Mouse (Mus musculus) Patski (cell line): Measurements from ENCODE around the gene Ccdc157. TPM values are rescaled to one million over a fixed set of nuclear protein-coding genes. Genes with fewer than 3 reads are reported as not detected.
"Not testable (repeated sequence)": the region's sequence is repeated elsewhere in the genome, so short reads cannot be mapped to it uniquely, and the experiment has no call there.

ENCODE experiments used
- ATAC-seq: fragments of 100-300 bp; one replicate; pipeline ENCODE4 v1.8.0; 2021
- CTCF ChIA-PET: fragments of 350-600 bp; sonication (Branson Sonifier 250); formaldehyde crosslinking; loops from one replicate; lab custom pipeline; 2022; ENCODE audit warnings: inconsistent platforms; lab: Charles Lee
- POLR2A ChIA-PET: fragments of 350-600 bp; sonication (Branson Sonifier 250); formaldehyde crosslinking; loops from one replicate; lab custom pipeline; 2022; ENCODE audit warnings: antibody characterized with exemption, inconsistent platforms; lab: Charles Lee
- DNase-seq: peaks from one replicate; pipeline ENCODE4 v3.0.0-alpha.2; 2011; ENCODE audit warnings: low read depth, low spot score
- H3K27me3 ChIP-seq: fragments of 371-371 bp; one replicate; pipeline ENCODE4 v1.5.1; 2021
- CTCF ChIP-seq: fragments of 100-300 bp; IDR thresholded peaks from one replicate; pipeline ENCODE4 v1.5.1; 2021
- in situ Hi-C: fragments of 300-500 bp; cut with MboI; formaldehyde crosslinking; loops from 3 replicates; pipeline ENCODE4 v1.11.1; 2018; ENCODE audit warnings: low pct_unique_long_range_greater_than_20kb, mixed read lengths
- polyA plus RNA-seq: library from polyadenylated mRNA; unstranded; gene quantifications from one replicate; pipeline ENCODE4 v1.2.3, GENCODE M21; 2021

Ccdc157 gene
- polyA plus RNA-seq, 1 experiment from 2014 or later: 17.3 TPM

GRCm38 (mm10) chr11:4134986-4135935 lies 24.8 kb downstream of the Ccdc157 start, which contains the start of gene Rnf215:
Gene Rnf215 (plus strand): TSS chr11:4135202.
- POLR2A ChIA-PET: interaction anchor here (1.2 kb wide), 1 partner anchor 84 kb away, joined by 4 read pairs; no protein-coding TSS in a partner anchor
- ATAC-seq: peak; percentile 83
- peaks cover 4% of the 10 kb centered on the region for H3K27me3 ChIP-seq
- in situ Hi-C loops: loop anchor here (5.0 to 10.0 kb wide), 2 partner anchors 82 to 300 kb away; partner anchors contain the start of gene Castor1
- no peak for DNase-seq
- CTCF ChIA-PET: interaction anchor here (0.9 to 2.4 kb wide), 13 partner anchors 8 to 316 kb away, joined by 3 to 22 read pairs (median 6); partner anchors contain the start of gene Sec14l2
- no peak for TF ChIP-seq CTCF

- ATAC-seq (no peak), DNase-seq (no peak)
- in situ Hi-C loops: loop anchor here (10.0 kb wide), 1 partner anchor 300 kb away; no protein-coding TSS in a partner anchor
- ChIA-PET POLR2A (interaction anchor here (0.9 to 1.2 kb wide), 2 partner anchors 17 to 85 kb away, joined by 3 to 4 read pairs; no protein-coding TSS in a partner anchor), CTCF (interaction anchor here (0.7 to 2.4 kb wide), 14 partner anchors 9 to 316 kb away, joined by 3 to 22 read pairs (median 6); partner anchors contain the start of gene Sec14l2)
- peaks cover 4% of the 10 kb centered on the region for H3K27me3 ChIP-seq
- no peak for TF ChIP-seq CTCF
Observed at GRCm38 (mm10) chr11:4134400-4134799, 25.7 kb downstream of the Ccdc157 start.

DNA sequence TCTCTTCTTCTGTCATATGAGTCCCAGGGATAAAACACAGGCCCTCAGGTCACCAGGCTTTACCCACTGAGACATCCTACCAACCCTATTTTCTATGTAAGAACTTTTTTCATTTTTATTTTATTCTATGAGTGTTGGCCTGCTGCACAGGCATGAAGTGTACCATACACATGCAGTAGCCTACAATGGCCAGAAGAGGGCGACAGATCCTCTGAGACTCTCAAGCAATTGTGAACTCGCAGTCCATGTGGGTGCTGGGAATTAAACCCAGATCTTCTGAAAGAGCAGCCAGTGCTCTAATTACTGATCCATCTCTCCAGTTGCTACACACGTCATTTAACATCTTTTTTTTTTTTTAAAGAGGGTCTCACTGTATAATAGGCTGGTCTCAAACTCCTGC lies 26.6 kb downstream of the Ccdc157 start:
- POLR2A ChIA-PET: no interaction called here
- CTCF ChIA-PET: interaction anchor here (1.2 to 2.4 kb wide), 6 partner anchors 8 to 86 kb away, joined by 3 to 22 read pairs (median 10); partner anchors contain the start of gene Sec14l2
- peak; percentile 73 for TF ChIP-seq CTCF
- in situ Hi-C loops: loop anchor here (10.0 kb wide), 1 partner anchor 301 kb away; no protein-coding TSS in a partner anchor
- no peak for ATAC-seq
- H3K27me3 ChIP-seq: peaks cover 4% of the 10 kb centered on the region
- DNase-seq: no peak

DNA sequence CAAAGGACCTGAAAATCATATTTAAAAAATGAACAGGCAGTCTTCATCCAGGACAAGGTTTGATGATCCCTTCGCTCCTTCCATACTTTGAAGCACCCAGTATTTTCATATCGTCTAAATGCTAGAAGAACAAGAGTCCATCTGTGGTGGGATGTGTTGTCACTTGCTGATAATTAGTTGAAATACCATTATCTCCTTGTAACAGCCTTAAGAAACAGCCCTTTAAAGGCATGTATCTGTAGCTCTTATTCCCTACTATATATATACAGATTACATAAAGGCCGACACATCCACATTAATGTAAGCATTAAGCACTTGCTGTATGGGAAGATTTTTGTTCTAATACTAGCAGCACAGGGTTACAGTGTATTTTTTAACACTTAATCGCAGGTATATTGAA lies 31.6 kb downstream of the Ccdc157 start:
- CTCF ChIA-PET, H3K27me3 ChIP-seq, DNase-seq, in situ Hi-C loops, POLR2A ChIA-PET, ATAC-seq: not testable (repeated sequence)

- peaks cover 4% of the 10 kb centered on the region for H3K27me3 ChIP-seq
- POLR2A ChIA-PET: no interaction called here
Observed at GRCm38 (mm10) chr11:4127059-4127458, 33.0 kb downstream of the Ccdc157 start.

GRCm38 (mm10) chr11:4123922-4124321 lies 36.2 kb downstream of the Ccdc157 start:
- H3K27me3 ChIP-seq: no peaks in the 10 kb centered on the region
- ATAC-seq (no peak), DNase-seq (no peak)
- no peak for TF ChIP-seq CTCF
- in situ Hi-C loops: no loop called here
- POLR2A ChIA-PET: no interaction called here
- CTCF ChIA-PET: interaction anchor here (1.3 kb wide), 1 partner anchor 10 kb away, joined by 3 read pairs; no protein-coding TSS in a partner anchor

More at GRCm38 (mm10) chr11:4127059-4127458, 33.0 kb downstream of the Ccdc157 start:
- ATAC-seq: no peak
- in situ Hi-C loops: no loop called here
- CTCF ChIA-PET: no interaction called here
- peak; percentile 43 for TF ChIP-seq CTCF
- DNase-seq: no peak

DNA sequence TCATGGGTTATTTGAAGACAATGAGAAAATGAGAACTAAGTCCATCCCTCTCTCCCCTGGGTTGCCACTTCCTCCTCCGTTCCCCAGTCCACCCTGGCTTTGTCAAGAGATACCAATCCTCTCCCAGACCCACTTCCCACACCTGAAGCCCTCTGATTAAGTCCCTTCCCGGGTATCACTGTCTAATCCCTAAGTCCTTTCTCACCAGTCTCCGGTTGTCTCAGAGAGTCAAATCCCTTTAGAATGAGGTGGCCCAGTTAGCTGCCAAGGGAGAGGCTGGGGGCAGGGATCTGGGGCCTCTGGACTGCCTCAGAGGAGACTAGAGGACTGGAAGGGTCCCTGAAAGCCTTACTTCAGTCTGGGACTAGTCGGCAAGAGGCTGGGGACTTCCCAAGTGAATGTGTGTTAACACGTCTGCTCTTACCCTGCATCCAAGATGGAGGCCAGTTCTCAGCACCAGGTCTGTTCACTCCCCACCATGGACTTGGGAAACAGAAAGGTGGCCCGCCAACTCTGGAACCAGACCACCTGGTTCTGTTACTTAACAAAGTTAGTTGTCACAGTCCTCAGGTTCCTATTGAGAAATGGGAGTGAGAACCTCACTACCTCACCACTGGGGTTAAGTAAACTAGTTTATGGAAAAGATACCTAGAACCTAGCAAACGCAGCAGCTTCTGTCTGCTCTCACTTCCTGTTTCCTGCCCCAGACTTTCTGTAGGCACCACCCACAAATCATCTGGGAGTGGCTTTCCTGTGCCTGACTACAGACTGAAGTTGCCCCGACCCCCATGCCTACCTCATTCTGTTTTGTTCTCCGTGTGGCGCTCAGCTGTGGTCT lies 37.1 kb downstream of the Ccdc157 start, which contains the start of gene Sec14l2:
Gene Sec14l2, minus strand, starts transcription at position 674 of the 838 bp plus-strand sequence.
- ATAC-seq (no peak), DNase-seq (no peak)
- ChIA-PET POLR2A (no interaction called here), CTCF (interaction anchor here (1.3 to 1.4 kb wide), 2 partner anchors 11 to 40 kb away, joined by 3 read pairs; no protein-coding TSS in a partner anchor)
- no peak for TF ChIP-seq CTCF
- in situ Hi-C loops: no loop called here
- no peaks in the 10 kb centered on the region for H3K27me3 ChIP-seq

GRCm38 (mm10) chr11:4122226-4122625 lies 37.9 kb downstream of the Ccdc157 start:
- ChIA-PET CTCF (interaction anchor here (1.4 kb wide), 1 partner anchor 39 kb away, joined by 3 read pairs; no protein-coding TSS in a partner anchor), POLR2A (no interaction called here)
- no peak for ATAC-seq
- no peaks in the 10 kb centered on the region for H3K27me3 ChIP-seq
- no peak for DNase-seq
- in situ Hi-C loops: no loop called here
- TF ChIP-seq CTCF: no peak

DNA sequence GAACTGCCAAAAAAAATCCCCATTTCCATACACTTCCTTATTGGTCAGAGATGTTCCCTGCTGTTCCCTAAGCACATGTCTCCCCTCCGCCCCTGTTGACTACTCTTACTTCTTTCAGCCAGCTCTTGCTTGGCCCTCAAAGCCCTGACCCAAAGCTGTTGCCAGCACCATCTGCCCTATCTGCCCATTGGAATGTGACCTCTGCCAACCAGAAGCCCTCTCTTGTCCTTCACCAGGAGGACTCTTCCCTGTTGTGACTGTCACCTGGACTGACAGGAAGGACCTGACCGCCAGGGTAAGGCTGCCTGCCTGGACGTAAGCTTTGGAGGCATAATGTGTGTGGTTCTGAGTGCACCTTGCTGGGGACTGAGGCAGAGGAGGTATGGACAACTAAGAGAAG lies 38.4 kb downstream of the Ccdc157 start:
- TF ChIP-seq CTCF: no peak
- ChIA-PET CTCF (interaction anchor here (1.3 kb wide), 1 partner anchor 41 kb away, joined by 3 read pairs; no protein-coding TSS in a partner anchor), POLR2A (no interaction called here)
- in situ Hi-C loops: no loop called here
- ATAC-seq (no peak), DNase-seq (no peak)
- no peaks in the 10 kb centered on the region for H3K27me3 ChIP-seq
